Mouse (Mus musculus) MEL (cell line): ENCODE results near the gene Bcl2a1c. TPM values are rescaled to one million over a fixed set of nuclear protein-coding genes. Genes with fewer than 3 reads are reported as not detected.
"Not testable (repeated sequence)": the region's sequence is repeated elsewhere in the genome, so short reads cannot be mapped to it uniquely, and the experiment has no call there.

ENCODE experiments used
- DNase-seq: peaks from one replicate; pipeline ENCODE4 v3.0.0; 2011; ENCODE audit warnings: low read depth, low spot score
- H3K27ac ChIP-seq: 2 replicates; pipeline ENCODE4 v1.5.1; 2012; ENCODE audit warnings: low read depth, mild to moderate bottlenecking, control low read depth, low read length, moderate library complexity; ENCODE audit not compliant: control insufficient read depth
- H3K27me3 ChIP-seq, 2 experiments: fragments of 150-350 bp in 1 of 2; sonication (generic) in 1 of 2; 2 replicates each; pipeline ENCODE4 v1.6.1; 2012; ENCODE audit warnings: low read length in 2 of 2, mild to moderate bottlenecking in 2 of 2, improper control_type of control experiment in 1 of 2, moderate library complexity in 1 of 2; ENCODE audit not compliant: insufficient read depth in 2 of 2, control insufficient read depth in 1 of 2
- H3K36me3 ChIP-seq, 2 experiments: 2 replicates each; pipeline ENCODE4 v1.6.1; 2012 to 2014; ENCODE audit warnings: low read length in 2 of 2, improper control_type of control experiment in 1 of 2, inconsistent platforms in 1 of 2, mild to moderate bottlenecking in 1 of 2; ENCODE audit not compliant: insufficient read depth in 2 of 2, control insufficient read depth in 1 of 2
- H3K4me1 ChIP-seq, 2 experiments: fragments of 150-350 bp in 1 of 2; sonication (generic) in 1 of 2; 2 replicates each; pipeline ENCODE4 v1.6.1; 2012; ENCODE audit warnings: low read length in 2 of 2, improper control_type of control experiment in 1 of 2, mild to moderate bottlenecking in 1 of 2; ENCODE audit not compliant: insufficient read depth in 2 of 2, control insufficient read depth in 1 of 2
- H3K4me3 ChIP-seq, 2 experiments: fragments of 150-350 bp in 1 of 2; sonication (generic) in 1 of 2; 2 replicates each; pipeline ENCODE4 v1.5.1; 2012; ENCODE audit warnings: low read depth in 2 of 2, low read length in 2 of 2, mild to moderate bottlenecking in 2 of 2, moderate library complexity in 2 of 2, control low read depth in 1 of 2, improper control_type of control experiment in 1 of 2; ENCODE audit not compliant: control insufficient read depth in 1 of 2, insufficient read depth in 1 of 2
- H3K79me2 ChIP-seq: 2 replicates; pipeline ENCODE4 v1.6.1; 2012; ENCODE audit warnings: mild to moderate bottlenecking, low read length, moderate library complexity; ENCODE audit not compliant: control insufficient read depth, poor library complexity, insufficient read depth
- H3K9ac ChIP-seq: 2 replicates; pipeline ENCODE4 v1.6.1; 2012; ENCODE audit warnings: low read depth, mild to moderate bottlenecking, control low read depth, low read length, moderate library complexity; ENCODE audit not compliant: control insufficient read depth, poor library complexity, severe bottlenecking
- H3K9me3 ChIP-seq: fragments of 150-350 bp; sonication (generic); replicated peaks from 2 replicates; pipeline ENCODE4 v1.6.1; 2012; ENCODE audit warnings: mild to moderate bottlenecking, low read length, improper control_type of control experiment, moderate library complexity; ENCODE audit not compliant: insufficient read depth
- CHD1 ChIP-seq: IDR thresholded peaks from 2 replicates; pipeline ENCODE4 v1.6.1; 2012; ENCODE audit warnings: low read depth, mild to moderate bottlenecking, inconsistent platforms, low read length, improper control_type of control experiment
- E2F4 ChIP-seq: IDR thresholded peaks from 2 replicates; pipeline ENCODE4 v1.6.1; 2011; ENCODE audit warnings: low read depth, low read length, improper control_type of control experiment, borderline replicate concordance
- EP300 ChIP-seq, 2 experiments: IDR thresholded peaks; 2 replicates each; pipeline ENCODE4 v1.6.1; 2011; ENCODE audit warnings: improper control_type of control experiment in 2 of 2, low read length in 2 of 2, low read depth in 1 of 2, mild to moderate bottlenecking in 1 of 2
- KAT2A ChIP-seq: conservative IDR thresholded peaks from 2 replicates; pipeline ENCODE4 v1.6.1; 2012; ENCODE audit warnings: low read depth, low read length, improper control_type of control experiment, inconsistent platforms
- MAFK ChIP-seq: IDR thresholded peaks from 2 replicates; pipeline ENCODE4 v1.6.1; 2011; ENCODE audit warnings: low read depth, mild to moderate bottlenecking, low read length, improper control_type of control experiment, borderline replicate concordance
- MAX ChIP-seq: IDR thresholded peaks from 2 replicates; pipeline ENCODE4 v1.6.1; 2011; ENCODE audit warnings: low read length, improper control_type of control experiment
- MEF2A ChIP-seq: IDR thresholded peaks from 2 replicates; pipeline ENCODE4 v1.6.1; 2014; ENCODE audit warnings: low read depth, mild to moderate bottlenecking, inconsistent platforms, low read length, improper control_type of control experiment; ENCODE audit not compliant: poor library complexity, insufficient replicate concordance, severe bottlenecking; ENCODE audit errors: extremely low read depth
- MXI1 ChIP-seq: IDR thresholded peaks from 2 replicates; pipeline ENCODE4 v1.6.1; 2011; ENCODE audit warnings: mild to moderate bottlenecking, low read depth, low read length, improper control_type of control experiment
- POLR2A ChIP-seq, 2 experiments: IDR thresholded peaks; 2 replicates each; pipeline ENCODE4 v1.6.1; 2011 to 2012; ENCODE audit warnings: low read length in 2 of 2, mild to moderate bottlenecking in 2 of 2, control low read depth in 1 of 2, improper control_type of control experiment in 1 of 2, low read depth in 1 of 2, moderate library complexity in 1 of 2; ENCODE audit not compliant: control insufficient read depth in 1 of 2, insufficient read depth in 1 of 2, poor library complexity in 1 of 2
- RAD21 ChIP-seq: IDR thresholded peaks from 2 replicates; pipeline ENCODE4 v1.6.1; 2011; ENCODE audit warnings: mild to moderate bottlenecking, low read depth, low read length, improper control_type of control experiment
- SIN3A ChIP-seq: IDR thresholded peaks from 2 replicates; pipeline ENCODE4 v1.6.1; 2012; ENCODE audit warnings: low read length, improper control_type of control experiment, inconsistent platforms
- TBP ChIP-seq: IDR thresholded peaks from 2 replicates; pipeline ENCODE4 v1.8.0; 2011; ENCODE audit warnings: low read depth, low read length, improper control_type of control experiment
- USF1 ChIP-seq: IDR thresholded peaks from 2 replicates; pipeline ENCODE4 v1.6.1; 2014; ENCODE audit warnings: low read depth, mild to moderate bottlenecking, inconsistent platforms, low read length, improper control_type of control experiment, moderate library complexity
- USF2 ChIP-seq, 2 experiments: IDR thresholded peaks; 2 replicates each; pipeline ENCODE4 v1.6.1; 2011 to 2012; ENCODE audit warnings: improper control_type of control experiment in 2 of 2, low read length in 2 of 2, borderline replicate concordance in 1 of 2, inconsistent platforms in 1 of 2, low read depth in 1 of 2, mild to moderate bottlenecking in 1 of 2; ENCODE audit not compliant: insufficient read depth in 1 of 2
- ZKSCAN1 ChIP-seq: IDR thresholded peaks from 2 replicates; pipeline ENCODE4 v1.6.1; 2012; ENCODE audit warnings: low read depth, mild to moderate bottlenecking, inconsistent platforms, low read length, improper control_type of control experiment, moderate library complexity
- ZMIZ1 ChIP-seq: IDR thresholded peaks from 2 replicates; pipeline ENCODE4 v1.6.1; 2012; ENCODE audit warnings: low read depth, mild to moderate bottlenecking, inconsistent platforms, low read length, improper control_type of control experiment, moderate library complexity
- polyA plus RNA-seq, 2 experiments: library from polyadenylated mRNA; stranded (reverse) in 1 of 2; unstranded in 1 of 2; fragments of >175 nt in 1 of 2; fragments of >200 nt in 1 of 2; gene quantifications; 2 replicates each; pipeline versions ENCODE4 v1.2.1 to v1.2.4; 2012; ENCODE audit warnings: low replicate concordance in 2 of 2, low read depth in 1 of 2; ENCODE audit not compliant: insufficient read length in 2 of 2, insufficient read depth in 1 of 2, missing spikeins in 1 of 2
- total RNA-seq: library from RNA; depleted of rRNA; stranded (reverse); fragments of 300-350 nt; gene quantifications from 2 replicates; pipeline ENCODE4 v1.2.3, GENCODE M21; 2012

The Bcl2a1c gene
- total and polyA plus RNA-seq, 3 experiments = not detected

DNA sequence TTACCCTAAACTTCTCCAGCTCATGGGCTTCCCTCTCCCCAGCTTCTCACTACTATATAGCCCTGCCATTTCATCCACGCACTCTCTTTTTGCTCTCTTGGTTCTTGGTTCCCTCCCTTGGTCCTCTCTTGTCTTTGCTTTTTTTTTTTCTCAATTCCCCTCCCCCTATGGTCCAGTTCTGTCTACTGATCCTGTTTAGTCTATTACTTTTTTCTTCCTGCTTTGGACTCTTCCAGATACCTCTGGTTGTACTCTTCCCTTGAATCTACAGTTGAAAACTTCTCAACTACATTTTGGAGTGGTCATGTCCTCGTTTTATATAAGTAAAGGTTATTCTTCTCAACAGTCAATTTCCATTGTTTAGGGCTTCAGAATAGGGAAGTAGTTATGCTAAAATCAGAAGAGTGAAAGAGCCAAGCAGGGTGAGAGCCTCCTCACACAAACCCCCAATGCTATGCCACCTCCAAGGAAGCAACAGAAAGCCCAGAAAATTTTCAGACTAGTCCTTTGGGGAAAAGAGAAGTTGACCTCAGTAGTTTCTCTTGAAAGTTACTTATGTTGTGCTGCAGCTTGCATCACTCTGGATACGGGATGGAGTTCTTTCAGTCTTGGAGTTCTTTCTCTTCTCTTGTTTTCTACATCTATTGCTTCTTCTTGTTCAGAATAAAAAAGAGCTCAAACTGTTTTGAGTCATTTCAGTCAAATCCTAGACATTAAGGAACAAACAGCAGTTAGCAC is 3.8 kb upstream of the Bcl2a1c start:
- H3K4me1 ChIP-seq = no peaks in the 10 kb centered on the region
- H3K27ac ChIP-seq = no peak overlapping the region
- no peaks in the 10 kb centered on the region for H3K9me3 ChIP-seq
- no peaks in the 10 kb centered on the region; a peak in 1 of 4 replicates for H3K27me3 ChIP-seq
- no peak overlapping the region for H3K9ac ChIP-seq
- no peak overlapping the region for H3K4me3 ChIP-seq
- H3K36me3 ChIP-seq = no peaks in the 10 kb centered on the region
- TF ChIP-seq CHD1 (no peak), POLR2A (IDR thresholded peaks at IDR 0.05; ENCODE audit: control insufficient read depth in 1 of 2, insufficient read depth in 1 of 2, low read depth in 1 of 2, low read length in 2 of 2, poor library complexity in 1 of 2) (no peak), USF1 (no peak), MXI1 (no peak), EP300 (IDR thresholded peaks at IDR 0.05; ENCODE audit: low read depth in 1 of 2, low read length in 2 of 2) (no peak), USF2 (IDR thresholded peaks at IDR 0.05; ENCODE audit: borderline replicate concordance in 1 of 2, insufficient read depth in 1 of 2, low read depth in 1 of 2, low read length in 2 of 2) (no peak), SIN3A (no peak), E2F4 (no peak), TBP (no peak), KAT2A (no peak), ZMIZ1 (no peak), RAD21 (no peak), ZKSCAN1 (no peak), MAX (no peak), MEF2A (no peak), MAFK (no peak)
- no peaks in the 10 kb centered on the region for H3K79me2 ChIP-seq
- no peak for DNase-seq

DNA sequence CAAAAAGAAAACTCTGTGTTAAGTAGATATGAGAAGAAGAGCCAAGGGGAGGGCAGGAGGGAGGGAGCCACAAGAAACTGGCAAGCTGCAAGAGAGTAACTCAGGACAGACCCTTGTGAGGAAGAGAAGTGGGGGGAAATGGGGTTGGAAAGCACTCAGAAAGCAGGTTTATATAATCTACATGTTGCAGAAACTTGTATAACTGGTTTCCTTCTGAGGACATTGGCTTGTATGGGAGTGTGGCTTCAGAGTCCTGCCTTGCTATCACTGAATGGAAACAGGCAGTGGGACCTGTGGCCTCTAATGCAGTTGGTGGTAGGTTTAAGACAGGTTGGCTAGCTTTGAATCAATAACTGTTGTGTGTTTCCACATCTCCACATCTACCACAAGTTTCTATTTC is 1.6 kb upstream of the Bcl2a1c start:
- H3K4me3 ChIP-seq, H3K27ac ChIP-seq, H3K79me2 ChIP-seq, H3K27me3 ChIP-seq, DNase-seq, H3K4me1 ChIP-seq, H3K9ac ChIP-seq, H3K36me3 ChIP-seq, H3K9me3 ChIP-seq: not testable (repeated sequence)
